18 mouse cellular contexts compared by ENCODE assay signal in genomic region chr4:153459503-153459902, GRCm38 (mm10). TPM values are rescaled to one million over a fixed set of nuclear protein-coding genes. Genes with fewer than 3 reads are reported as not detected.
"Had no signal": no experiment of that assay in that cellular context is flagged by ENCODE, and none has a peak within 500 bp of the region (broad histone marks: within the 10 kb centered on the region; RNA-seq: fewer than 3 reads in every experiment).

No protein-coding gene starts in this region.

- H3K4me2 ChIP-seq: lung, embryonic 14.5 days; midbrain, embryonic 13.5 days; midbrain, embryonic 15.5 days; neural tube, embryonic 12.5 days had no signal

- ATAC-seq: midbrain, embryonic 13.5 days; midbrain, embryonic 15.5 days had no signal

- H3K4me1 ChIP-seq: midbrain, embryonic 15.5 days had no signal

- H3K27ac ChIP-seq: midbrain, embryonic 10.5 days; midbrain, embryonic 13.5 days; midbrain, embryonic 15.5 days; neural tube, embryonic 12.5 days had no signal

- H3K9ac ChIP-seq: lung, embryonic 14.5 days; midbrain, embryonic 13.5 days; midbrain, embryonic 15.5 days; neural tube, embryonic 12.5 days had no signal

- H3K36me3 ChIP-seq: midbrain, embryonic 10.5 days; midbrain, embryonic 13.5 days; midbrain, embryonic 15.5 days; neural tube, embryonic 12.5 days had no signal

- H3K27me3 ChIP-seq: midbrain, embryonic 13.5 days; midbrain, embryonic 15.5 days; neural tube, embryonic 12.5 days had no signal

- H3K9me3 ChIP-seq: midbrain, embryonic 10.5 days; midbrain, embryonic 13.5 days; midbrain, embryonic 15.5 days; neural tube, embryonic 12.5 days had no signal

- H3K4me3 ChIP-seq: midbrain, embryonic 10.5 days; midbrain, embryonic 13.5 days; midbrain, embryonic 15.5 days; neural tube, embryonic 12.5 days had no signal

- DNase-seq: lung, adult 18-20 months; lung, embryonic 14.5 days; lung, postnatal 10 days; lung, postnatal 4 days; retina, postnatal 1 day; right cerebral cortex, postnatal 4 days; spleen, adult 18-20 months; thymus, adult 18-20 months; thymus, postnatal 25 days; thymus, postnatal 4 days had no signal

RNA-seq across cellular contexts. Expression of gene Ajap1, which starts 23.1 kb away (rescaled TPM):
- total RNA-seq: megakaryocyte, adult 5-6 weeks; megakaryocyte-erythroid progenitor cell, adult 5-6 weeks; monocyte, adult 5-6 weeks; neutrophil, adult 5-6 weeks had no signal
- polyA plus RNA-seq: lung, embryonic 14.5 days had no signal
